Mouse (Mus musculus): ENCODE measurements around the gene Ovol2. TPM values are rescaled to one million over a fixed set of nuclear protein-coding genes. Genes with fewer than 3 reads are reported as not detected.
A peak's percentile ranks its signal among the peaks of the same experiment; 100 is the strongest.
"Not testable (repeated sequence)": the region's sequence is repeated elsewhere in the genome, so short reads cannot be mapped to it uniquely, and the experiment has no call there.

The Ovol2 gene
- total RNA-seq (2021) = 1 to 10 TPM; 6.8 to 8.6 TPM

- no peak for DNase-seq (ENCODE audit: low spot score in 2 of 2)
- intact Hi-C loops (cut with DNase I) = loop anchor here (2.0 kb wide), 2 partner anchors 31 to 37 kb away; partner anchors contain the start of genes Kat14 and Pet117
Observed at GRCm38 (mm10) chr2:144331401-144332302, at the start of gene Ovol2. Gene Ovol2, minus strand, starts transcription at chr2:144332146.

DNA sequence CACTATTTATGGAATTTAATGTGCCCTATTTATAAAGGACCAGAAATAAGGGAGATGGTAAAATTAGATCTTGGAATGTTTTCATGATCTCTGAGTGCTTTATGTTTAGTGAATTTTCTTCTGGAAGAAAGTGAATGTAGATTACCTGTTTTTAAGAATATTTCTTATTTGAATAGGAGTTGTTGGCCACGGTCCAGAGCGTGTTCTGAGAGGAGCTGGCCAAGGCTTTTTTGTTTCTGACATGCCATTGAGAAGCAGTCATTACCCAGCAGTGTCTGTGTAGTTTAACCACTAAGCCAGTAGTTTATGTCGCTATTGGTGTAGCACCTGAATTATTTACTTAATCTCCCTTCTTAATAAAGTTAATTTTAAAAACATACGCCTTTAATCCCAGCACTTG is 49.8 kb upstream of the Ovol2 start:
- intact Hi-C loops (cut with DNase I) = no loop called here
- DNase-seq (ENCODE audit: low spot score in 2 of 2) = no peak

GRCm38 (mm10) chr2:144381293-144381692 is 49.3 kb upstream of the Ovol2 start:
- intact Hi-C loops (cut with DNase I) = no loop called here
- no peak for DNase-seq (ENCODE audit: low spot score in 2 of 2)

- no peak for DNase-seq (ENCODE audit: low spot score in 2 of 2)
- intact Hi-C loops (cut with DNase I) = no loop called here
Observed at GRCm38 (mm10) chr2:144375063-144375703, 43.2 kb upstream of the Ovol2 start.

DNA sequence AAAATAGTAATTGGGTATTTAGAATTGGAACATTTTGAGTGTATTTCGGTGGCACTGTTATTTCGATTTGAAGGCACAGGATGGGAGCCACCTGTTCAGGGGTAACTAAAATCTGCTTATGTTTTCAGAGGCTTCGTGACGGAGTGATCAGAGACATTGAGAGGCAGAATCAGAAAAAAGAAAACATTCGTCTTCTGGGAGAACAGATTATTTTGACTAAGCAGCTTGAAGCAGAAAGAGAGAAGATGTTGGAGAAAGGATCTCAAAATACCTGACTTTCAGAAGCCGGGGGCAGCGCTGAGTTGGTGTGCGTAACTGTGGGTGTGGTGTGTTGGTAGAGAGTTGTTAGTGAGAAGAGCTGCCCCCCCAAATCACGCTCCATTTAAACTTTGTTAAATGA is 41.1 kb upstream of the Ovol2 start:
- peak; percentile 22 to 69 for DNase-seq (ENCODE audit: low spot score in 2 of 2)
- intact Hi-C loops (cut with DNase I) = loop anchor here (1.0 kb wide), 1 partner anchor 81 kb away; no protein-coding TSS in a partner anchor

- no peak for DNase-seq (ENCODE audit: low spot score in 2 of 2)
- intact Hi-C loops (cut with DNase I) = no loop called here
Observed at GRCm38 (mm10) chr2:144371566-144371965, 39.6 kb upstream of the Ovol2 start.

- intact Hi-C loops (cut with DNase I) = loop anchor here (2.0 kb wide), 2 partner anchors 39 to 77 kb away; no protein-coding TSS in a partner anchor
- DNase-seq (ENCODE audit: low spot score in 2 of 2) = no peak
Observed at GRCm38 (mm10) chr2:144369511-144369910, 37.6 kb upstream of the Ovol2 start.

DNA sequence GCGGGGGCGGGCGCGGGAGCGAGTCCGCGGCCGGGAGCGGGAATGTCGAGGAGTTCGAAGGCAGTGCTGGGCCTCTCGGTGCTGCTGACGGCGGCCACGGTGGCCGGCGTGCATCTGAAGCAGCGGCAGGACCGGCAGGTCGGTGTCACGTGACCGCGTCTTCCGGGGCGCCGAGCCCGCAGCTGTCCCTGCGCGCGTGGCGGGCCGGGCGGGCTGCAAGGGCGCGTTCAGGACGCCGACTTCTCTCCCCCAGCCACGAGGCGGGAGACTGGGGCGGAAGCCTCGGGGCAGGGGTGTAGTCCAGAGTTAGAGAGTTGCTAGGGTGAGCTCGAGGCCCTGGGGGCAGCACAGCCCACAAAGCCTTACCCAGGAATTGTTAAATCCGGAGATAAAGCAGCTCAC is 37.1 kb upstream of the Ovol2 start:
- intact Hi-C loops (cut with DNase I) = loop anchor here (2.0 kb wide), 2 partner anchors 38 to 76 kb away; no protein-coding TSS in a partner anchor
- DNase-seq (ENCODE audit: low spot score in 2 of 2) = no peak

DNA sequence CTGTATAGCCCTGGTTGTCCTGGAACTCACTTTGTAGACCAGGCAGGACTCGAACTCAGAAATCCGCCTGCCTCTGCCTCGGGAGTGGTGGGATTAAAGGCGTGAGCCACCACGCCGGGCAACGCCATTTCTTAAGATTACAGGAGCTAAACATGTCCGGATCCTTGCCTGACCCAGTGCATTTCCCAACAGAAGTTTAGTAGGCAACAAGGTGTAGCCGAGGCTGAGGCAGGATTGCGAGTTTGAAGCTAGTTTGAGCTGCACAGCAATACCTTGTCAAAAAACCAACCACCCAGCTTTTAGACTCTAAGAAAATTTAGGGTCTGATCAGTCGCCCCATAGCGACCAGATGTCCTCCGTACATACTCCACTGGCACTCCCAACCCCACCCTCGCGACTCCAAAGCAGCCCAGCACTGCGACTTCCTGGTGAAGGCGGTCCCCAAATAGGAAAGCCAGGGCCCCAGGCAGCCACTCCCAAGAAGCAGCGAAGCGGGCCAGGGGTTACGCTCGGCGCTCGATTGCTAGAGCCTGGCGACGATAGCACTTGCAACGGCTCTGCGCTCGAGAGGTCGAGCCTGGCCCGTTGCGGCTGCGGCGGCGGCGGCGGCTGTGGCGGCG is 36.6 kb upstream of the Ovol2 start, which contains the start of the genes Kat14 and Pet117:
Kat14 (plus strand) TSS at position 584 of the 620 bp plus-strand sequence.
Pet117 (plus strand) TSS at position 597 of the 620 bp plus-strand sequence.
- DNase-seq (ENCODE audit: low spot score in 2 of 2) = peak; percentile 94 to 95
- intact Hi-C loops (cut with DNase I) = loop anchor here (2.0 kb wide), 2 partner anchors 38 to 76 kb away; no protein-coding TSS in a partner anchor

- intact Hi-C loops (cut with DNase I) = no loop called here
- DNase-seq (ENCODE audit: low spot score in 2 of 2) = peak in 1 of 2 experiments; percentile 80
Observed at GRCm38 (mm10) chr2:144352843-144353242, 20.9 kb upstream of the Ovol2 start.

GRCm38 (mm10) chr2:144348525-144348924 is 16.6 kb upstream of the Ovol2 start:
- no peak for DNase-seq (ENCODE audit: low spot score in 2 of 2)
- intact Hi-C loops (cut with DNase I) = no loop called here

GRCm38 (mm10) chr2:144343158-144343557 is 11.2 kb upstream of the Ovol2 start:
- no peak for DNase-seq (ENCODE audit: low spot score in 2 of 2)
- intact Hi-C loops (cut with DNase I) = no loop called here

DNA sequence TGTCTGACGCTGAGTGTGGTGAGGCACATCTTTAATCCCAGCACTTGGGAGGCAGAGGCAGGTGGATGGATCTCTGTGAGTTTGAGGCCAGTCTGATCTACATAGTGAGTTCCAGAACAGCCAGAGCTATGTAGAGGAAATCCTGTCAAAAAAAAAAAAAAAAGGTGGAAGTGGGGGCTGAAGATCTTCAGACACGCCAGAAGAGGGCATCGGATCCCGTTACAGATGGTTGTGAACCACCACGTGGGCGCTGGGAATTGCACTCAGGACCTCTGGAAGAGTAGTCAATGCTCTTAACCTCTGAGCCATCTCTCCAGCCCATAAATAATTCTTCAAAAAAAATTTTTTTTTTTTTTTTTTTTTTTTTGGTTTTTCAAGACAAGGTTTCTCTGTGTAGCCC is 6.2 kb upstream of the Ovol2 start:
- intact Hi-C loops (cut with DNase I) = not testable (repeated sequence)

GRCm38 (mm10) chr2:144337701-144338100 is 5.8 kb upstream of the Ovol2 start:
- no peak for DNase-seq (ENCODE audit: low spot score in 2 of 2)
- intact Hi-C loops (cut with DNase I) = no loop called here

More for the DNA sequence above, 6.2 kb upstream of the Ovol2 start:
- DNase-seq (ENCODE audit: low spot score in 2 of 2) = not testable (repeated sequence)

DNA sequence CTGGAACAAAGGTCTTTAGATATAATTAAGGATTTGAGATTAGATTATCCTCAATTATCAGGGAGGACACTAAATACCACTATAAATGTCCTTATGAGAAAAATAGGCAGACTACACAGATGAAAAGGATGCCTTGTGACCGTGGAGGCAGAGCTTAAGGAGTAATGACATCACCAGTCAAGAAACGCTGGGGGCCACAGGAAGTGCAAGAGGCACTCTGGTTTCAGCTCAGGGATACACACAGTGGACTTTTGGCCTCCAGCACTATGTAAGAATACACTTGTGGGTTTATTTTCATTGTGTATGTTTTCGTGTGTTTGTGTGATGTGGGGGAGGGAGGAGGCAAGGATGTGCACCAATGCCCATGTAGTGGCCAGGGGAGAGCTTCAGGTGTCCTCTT is 5.3 kb upstream of the Ovol2 start:
- DNase-seq (ENCODE audit: low spot score in 2 of 2) = no peak
- intact Hi-C loops (cut with DNase I) = no loop called here

DNA sequence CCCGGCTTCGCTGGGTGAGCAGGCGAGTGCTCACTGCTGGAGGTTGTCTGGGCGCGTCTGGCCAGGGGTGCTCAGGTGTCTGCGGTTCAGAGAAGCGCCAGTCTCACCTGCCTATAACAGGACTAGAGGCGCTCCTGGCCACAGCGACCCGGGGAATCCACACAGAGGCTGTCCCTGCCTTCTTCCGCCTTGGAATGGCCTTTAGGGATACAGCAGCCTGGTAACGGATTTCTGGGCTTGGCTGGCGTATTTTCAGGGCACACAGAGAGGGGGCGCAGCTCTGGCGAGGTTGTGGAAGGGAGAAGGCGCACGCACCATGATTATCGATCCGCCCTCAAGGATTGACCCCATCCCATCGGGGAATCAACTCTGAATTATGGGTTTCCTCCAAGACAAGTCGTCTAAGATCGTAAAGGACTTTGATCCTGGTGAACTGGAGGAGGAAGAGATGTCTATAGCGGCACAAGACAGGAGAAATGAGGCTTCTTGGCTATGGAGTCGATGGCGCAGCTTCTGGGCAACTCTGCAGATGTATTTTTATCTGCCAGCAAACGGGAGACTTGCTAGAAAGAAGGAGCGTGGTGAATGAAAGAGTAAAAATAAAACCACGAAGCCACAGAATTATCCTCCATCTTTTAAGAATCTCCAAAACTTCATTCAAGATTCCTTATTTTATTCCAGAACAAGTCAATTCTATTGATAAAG is 1.3 kb upstream of the Ovol2 start:
- intact Hi-C loops (cut with DNase I) = loop anchor here (2.0 kb wide), 1 partner anchor 32 kb away; no protein-coding TSS in a partner anchor
- peak in 1 of 2 experiments; percentile 78 for DNase-seq (ENCODE audit: low spot score in 2 of 2)

- intact Hi-C loops (cut with DNase I) = loop anchor here (2.0 kb wide), 1 partner anchor 32 kb away; no protein-coding TSS in a partner anchor
- no peak for DNase-seq (ENCODE audit: low spot score in 2 of 2)
Observed at GRCm38 (mm10) chr2:144332486-144332885, 540 bp upstream of the Ovol2 start.

DNA sequence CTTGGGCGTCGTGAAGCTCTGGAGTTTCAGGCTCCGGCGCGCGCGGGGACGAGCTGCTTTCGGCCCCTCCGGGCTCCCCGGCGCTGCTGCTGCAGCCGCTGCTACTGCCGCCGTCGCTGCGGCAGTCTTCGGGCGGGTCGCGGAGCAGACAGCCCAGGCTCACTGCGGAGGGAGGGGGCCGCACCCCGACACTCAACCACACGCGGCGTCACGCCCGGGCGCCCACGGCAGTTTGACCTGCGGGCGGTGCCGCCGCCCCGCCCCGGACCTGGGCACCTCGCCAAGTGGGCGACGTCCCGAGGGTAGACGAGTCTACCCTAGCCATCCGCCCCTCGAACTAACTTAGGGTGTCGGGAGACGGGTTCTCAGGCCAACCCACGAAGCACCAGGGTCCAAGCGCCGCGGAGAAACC is 980 bp downstream of the Ovol2 start:
- peak in 1 of 2 experiments; percentile 31 for DNase-seq (ENCODE audit: low spot score in 2 of 2)
- intact Hi-C loops (cut with DNase I) = loop anchor here (2.0 kb wide), 1 partner anchor 38 kb away; the partner anchor contains the start of genes Kat14 and Pet117
